Mouse (Mus musculus): ENCODE measurements at regions not wholly inside any gene's neighbourhood (a gene's known extent, or its start where the extent isn't known, plus 50 kb on each side); places are given as distances from the start of the nearest gene placed in this dataset.
"Not testable (repeated sequence)": the region's sequence is repeated elsewhere in the genome, so short reads cannot be mapped to it uniquely, and the experiment has no call there.

GRCm38 (mm10) chr13:3341416-3341815 lies 196.4 kb upstream of the Gdi2 start:
- no peak for DNase-seq

- no peak for DNase-seq
These were observed 194.3 kb upstream of the Gdi2 start for GRCm38 (mm10) chr13:3343611-3344010.

- DNase-seq, result not testable (repeated sequence)
These were observed 183.0 kb upstream of the Gdi2 start for GRCm38 (mm10) chr13:3354912-3355311.

- DNase-seq, result no peak
These were observed 179.7 kb upstream of the Gdi2 start for GRCm38 (mm10) chr13:3358079-3358608.

- no peak for DNase-seq
These were observed 178.7 kb upstream of the Gdi2 start for GRCm38 (mm10) chr13:3358996-3359750.

GRCm38 (mm10) chr13:3359751-3360260 lies 178.1 kb upstream of the Gdi2 start:
- not testable (repeated sequence) for DNase-seq

- DNase-seq, result peak; percentile 7
These were observed 177.1 kb upstream of the Gdi2 start for GRCm38 (mm10) chr13:3360503-3361490.

GRCm38 (mm10) chr13:3372701-3373100 lies 165.2 kb upstream of the Gdi2 start:
- DNase-seq, result no peak

- not testable (repeated sequence) for DNase-seq
These were observed 164.2 kb upstream of the Gdi2 start for GRCm38 (mm10) chr13:3373522-3374220.

GRCm38 (mm10) chr13:3374796-3375195 lies 163.1 kb upstream of the Gdi2 start:
- no peak for DNase-seq

- not testable (repeated sequence) for DNase-seq
These were observed 160.1 kb upstream of the Gdi2 start for GRCm38 (mm10) chr13:3377801-3378200.

- not testable (repeated sequence) for DNase-seq
These were observed 132.1 kb upstream of the Gdi2 start for GRCm38 (mm10) chr13:3405783-3406182.

GRCm38 (mm10) chr13:3406236-3407017 lies 131.4 kb upstream of the Gdi2 start:
- peak; percentile 46 for DNase-seq

- DNase-seq, result not testable (repeated sequence)
These were observed 127.6 kb upstream of the Gdi2 start for GRCm38 (mm10) chr13:3410281-3410680.

- no peak for DNase-seq
These were observed 120.8 kb upstream of the Gdi2 start for GRCm38 (mm10) chr13:3417026-3417425.

GRCm38 (mm10) chr13:3455374-3455773 lies 82.5 kb upstream of the Gdi2 start:
- DNase-seq, result not testable (repeated sequence)

- no peak for DNase-seq
These were observed 61.0 kb upstream of the Gdi2 start for GRCm38 (mm10) chr13:3476884-3477283.

- peak; percentile 52 for DNase-seq
These were observed 59.7 kb upstream of the Gdi2 start for GRCm38 (mm10) chr13:3477997-3478728.

Measured in right cerebral cortex, postnatal 25 days (tissue).